Mouse (Mus musculus) ES-CJ7 (cell line): ENCODE data around the gene 2310022A10Rik.
A peak's percentile ranks its signal among the peaks of the same experiment; 100 is the strongest.

Experiments used
- DNase-seq: peaks from one replicate; pipeline ENCODE4 v3.0.0; 2011; ENCODE audit warnings: low read depth, low spot score

Gene 2310022A10Rik

DNA sequence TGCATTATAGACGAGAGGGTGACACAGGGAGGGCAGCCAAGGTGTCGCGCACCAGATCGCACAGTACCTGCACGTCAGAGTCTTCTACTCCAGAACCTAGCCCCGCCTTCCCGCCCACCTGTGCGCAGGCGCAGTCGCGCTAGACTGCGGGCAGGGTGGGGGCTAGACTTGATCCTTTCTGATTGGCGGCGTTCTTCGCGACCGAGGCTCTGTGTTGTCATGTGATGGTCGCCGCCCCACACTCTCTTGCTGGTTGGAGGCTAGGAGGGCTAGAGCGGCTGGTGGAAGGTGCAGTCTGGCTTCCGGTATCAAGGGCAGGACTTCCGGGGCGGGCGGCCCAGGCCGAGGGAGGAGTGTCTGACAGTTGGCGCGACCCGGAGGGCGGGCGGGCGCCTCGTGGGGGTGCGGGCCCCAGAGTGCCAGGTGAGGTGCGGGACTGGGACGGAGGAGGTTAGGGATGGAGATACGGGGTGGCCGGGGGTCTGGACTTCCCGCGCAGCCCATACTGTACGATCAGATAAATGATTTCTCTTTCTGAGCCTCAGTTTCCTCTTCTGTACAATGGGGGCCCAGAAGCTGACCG is at the start of gene 2310022A10Rik, which contains the start of gene Pld3:
2310022A10Rik (plus strand) TSS at position 303 of the 583 bp plus-strand sequence.
Pld3 (minus strand) TSS at position 288 of the 583 bp plus-strand sequence.
- DNase-seq: peak; percentile 99

DNA sequence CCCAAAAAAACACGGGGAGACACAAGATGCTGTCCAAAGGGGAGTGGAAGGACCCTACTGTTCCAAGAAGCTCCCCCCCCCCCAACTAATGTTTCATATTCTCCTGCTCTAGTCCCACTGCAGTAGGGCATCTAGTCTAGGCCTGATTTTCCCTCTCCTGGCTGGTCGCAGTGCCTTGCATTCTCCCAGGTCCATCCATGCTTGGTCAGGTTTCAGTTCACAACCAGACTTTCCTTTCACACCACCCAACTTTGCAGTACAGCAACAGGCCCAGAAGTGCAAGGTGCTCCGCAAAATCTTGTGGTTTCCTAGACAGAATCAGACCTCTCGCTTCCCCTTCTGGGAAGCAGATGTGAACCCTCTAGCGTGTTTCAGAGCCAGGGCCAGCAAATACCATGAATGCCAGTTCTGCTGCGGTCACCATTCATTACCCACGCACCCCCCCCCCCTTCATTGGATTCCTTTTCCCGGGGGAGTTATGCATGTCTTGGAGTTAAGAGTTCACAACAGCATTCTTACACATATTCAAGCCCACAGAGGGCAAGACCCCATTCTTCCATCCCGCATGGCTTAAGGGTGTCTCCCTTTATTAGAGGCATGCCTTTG is 46.2 kb upstream of the 2310022A10Rik start:
- no peak for DNase-seq

DNA sequence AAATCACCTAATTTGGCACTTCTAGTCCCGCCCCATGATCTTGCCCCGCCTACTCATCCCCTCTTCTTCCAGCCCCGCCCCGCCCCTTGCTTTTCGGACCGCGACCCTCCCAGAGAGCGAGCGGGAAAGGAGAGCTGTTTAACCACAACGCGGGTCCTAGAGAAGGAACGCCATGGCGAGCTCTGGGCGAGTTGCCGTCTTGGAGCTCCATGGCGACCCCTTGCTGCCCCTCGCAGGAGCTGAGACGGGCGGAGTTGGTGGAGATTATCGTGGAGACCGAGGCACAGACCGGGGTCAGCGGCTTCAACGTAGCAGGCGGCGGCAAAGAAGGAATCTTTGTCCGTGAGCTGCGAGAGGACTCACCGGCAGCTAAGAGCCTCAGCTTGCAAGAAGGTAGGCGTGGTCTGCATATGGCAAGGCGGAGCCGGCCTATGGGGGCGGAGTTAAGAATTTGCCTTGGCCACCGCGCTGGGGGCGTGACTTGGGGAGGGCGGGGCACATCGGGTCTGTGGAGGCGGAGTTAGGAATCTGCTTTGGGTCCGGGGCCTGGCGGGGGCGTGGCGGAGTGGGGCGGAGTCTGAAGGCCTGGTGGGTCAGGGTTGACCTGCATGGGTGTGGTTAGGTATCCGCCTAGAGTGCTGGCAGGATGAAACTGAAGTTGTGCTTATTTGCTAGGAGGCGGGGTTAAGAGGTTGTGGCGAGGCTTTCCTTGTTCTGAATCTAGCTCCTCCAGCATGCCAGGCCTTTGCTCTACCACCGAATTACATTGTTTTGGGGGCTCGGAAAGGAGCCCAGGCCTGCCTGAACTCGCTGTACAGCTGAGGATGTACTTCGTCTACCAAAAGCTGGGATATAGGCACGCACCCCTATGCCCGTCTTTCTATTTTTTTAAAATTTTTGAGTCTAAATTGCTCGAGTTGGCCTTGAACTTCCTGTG is 45.1 kb upstream of the 2310022A10Rik start:
- peak; percentile 99 for DNase-seq

DNA sequence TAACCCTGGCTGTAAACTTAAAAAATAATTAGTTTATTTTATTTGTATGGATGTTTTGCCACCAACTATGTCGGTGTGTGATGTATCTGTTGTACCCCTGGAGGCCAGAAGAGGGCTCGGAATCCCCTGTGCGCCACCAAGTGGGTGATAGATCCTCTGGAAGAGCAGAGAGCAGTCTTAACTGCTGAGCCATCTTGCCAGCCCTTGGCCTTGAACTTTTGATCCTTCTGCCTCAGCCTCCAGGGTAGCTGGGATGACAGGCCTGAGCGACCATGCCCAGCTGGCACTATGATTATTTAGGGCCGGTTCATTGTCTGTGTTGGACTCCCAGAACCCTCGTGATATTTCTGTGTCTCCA is 44.4 kb upstream of the 2310022A10Rik start:
- peak; percentile 91 for DNase-seq

DNA sequence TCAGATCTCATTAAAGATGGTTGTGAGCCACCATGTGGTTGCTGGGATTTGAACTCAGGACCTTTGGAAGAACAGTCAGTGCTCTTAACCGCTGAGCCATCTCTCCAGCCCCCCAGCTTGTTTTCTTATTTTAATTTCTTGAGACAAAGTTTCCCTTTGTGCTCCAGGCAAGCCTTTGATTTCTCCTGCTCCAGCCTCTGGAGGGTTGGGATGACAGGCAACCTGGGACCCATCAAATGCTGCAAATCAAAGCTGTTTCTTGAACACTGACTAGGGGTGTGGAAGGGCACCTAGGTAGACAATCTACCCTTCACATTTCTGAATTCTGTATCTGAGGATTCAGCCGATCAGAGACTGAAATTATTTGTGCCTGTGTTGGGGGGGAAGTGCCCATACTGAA is 42.2 kb upstream of the 2310022A10Rik start:
- peak; percentile 63 for DNase-seq

DNA sequence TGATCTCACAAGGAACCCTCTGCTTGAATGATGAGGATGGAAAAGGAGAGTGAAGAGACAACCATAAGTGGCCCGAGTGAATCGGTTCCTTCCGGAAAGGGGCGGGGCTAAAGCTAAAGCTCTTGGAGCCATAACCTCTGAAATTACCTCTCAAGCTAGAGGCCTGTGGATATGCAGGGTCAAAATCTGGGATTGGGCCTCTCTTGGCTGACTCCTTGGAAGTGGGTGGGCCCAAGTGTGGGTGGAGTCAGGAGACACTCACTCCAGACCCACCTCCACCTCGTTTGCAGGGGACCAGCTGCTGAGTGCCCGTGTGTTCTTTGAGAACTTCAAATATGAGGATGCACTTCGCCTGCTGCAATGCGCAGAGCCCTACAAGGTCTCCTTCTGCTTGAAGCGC is 38.1 kb upstream of the 2310022A10Rik start:
- DNase-seq: peak; percentile 48

DNA sequence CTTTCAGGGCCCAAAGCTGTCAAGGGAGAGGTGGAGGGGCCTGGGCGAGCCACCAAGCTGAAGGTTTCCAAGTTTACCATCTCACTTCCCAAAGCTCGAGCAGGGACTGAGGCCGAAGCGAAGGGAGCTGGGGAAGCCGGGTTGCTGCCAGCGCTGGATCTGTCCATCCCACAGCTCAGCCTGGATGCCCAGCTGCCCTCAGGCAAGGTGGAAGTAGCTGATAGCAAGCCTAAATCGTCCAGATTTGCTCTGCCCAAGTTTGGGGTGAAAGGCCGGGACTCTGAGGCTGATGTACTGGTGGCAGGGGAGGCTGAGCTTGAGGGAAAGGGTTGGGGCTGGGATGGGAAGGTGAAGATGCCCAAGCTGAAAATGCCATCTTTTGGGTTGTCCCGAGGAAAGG is 34.7 kb upstream of the 2310022A10Rik start:
- DNase-seq: no peak

DNA sequence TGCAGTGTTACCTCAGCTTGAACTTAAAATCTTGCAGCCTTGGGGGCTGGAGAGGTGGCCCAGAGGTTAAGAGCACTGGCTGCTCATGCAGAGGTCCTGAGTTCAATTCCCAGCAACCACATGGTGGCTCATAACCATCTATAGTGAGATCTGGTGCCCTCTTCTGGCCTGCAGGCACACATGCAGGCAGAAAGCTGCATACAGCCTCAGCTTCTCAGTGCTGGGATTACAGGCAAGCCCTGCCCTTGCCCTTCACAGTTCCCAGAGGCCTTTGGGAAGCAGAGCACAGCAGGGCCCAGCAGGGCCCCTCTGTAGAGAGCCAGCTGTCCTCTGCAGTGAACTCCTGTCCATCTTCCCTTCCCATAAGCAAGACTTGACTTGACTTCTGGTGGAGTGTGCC is 32.9 kb upstream of the 2310022A10Rik start:
- peak; percentile 72 for DNase-seq

DNA sequence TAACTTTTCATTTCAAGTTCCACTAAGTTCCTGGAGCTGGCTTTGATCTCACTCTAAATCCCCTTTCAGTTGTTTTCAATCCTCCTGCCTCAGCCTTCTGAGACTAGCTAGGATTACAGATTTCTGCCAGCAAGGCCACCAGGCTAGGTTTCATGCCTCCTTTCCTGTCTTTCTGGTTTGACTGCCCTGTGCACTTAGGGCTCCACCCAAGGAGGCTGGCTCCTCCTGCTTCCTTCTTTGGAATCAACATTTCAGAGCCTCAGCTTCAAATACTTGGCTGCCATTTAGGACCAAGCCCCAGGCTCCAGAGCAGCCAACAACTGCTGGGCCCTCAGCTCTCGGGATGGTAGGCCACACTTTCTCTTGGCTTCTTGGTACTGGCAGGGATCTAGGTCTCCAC is 32.4 kb upstream of the 2310022A10Rik start:
- no peak for DNase-seq

DNA sequence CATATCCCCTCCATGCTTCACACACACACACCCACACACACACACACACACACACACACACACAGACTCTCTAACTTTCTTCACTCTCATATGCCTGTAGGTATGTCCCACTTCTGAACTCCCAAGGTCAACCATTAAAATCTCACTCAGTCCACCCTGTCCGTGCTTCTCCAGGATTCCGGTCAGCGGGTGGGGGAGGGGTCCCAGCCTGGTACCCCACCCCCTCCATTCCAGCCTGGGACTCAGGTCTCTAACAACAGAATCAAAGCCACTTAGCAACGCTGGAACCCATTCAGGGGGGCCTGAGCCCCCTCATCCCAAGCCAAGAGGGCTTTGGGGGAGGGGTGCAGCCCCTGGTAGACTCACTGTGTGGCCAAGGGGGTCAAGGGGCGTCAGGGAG is 30.1 kb upstream of the 2310022A10Rik start, which contains the start of gene Hipk4:
Hipk4 (plus strand) TSS at position 301 of the 400 bp plus-strand sequence.
- no peak for DNase-seq

DNA sequence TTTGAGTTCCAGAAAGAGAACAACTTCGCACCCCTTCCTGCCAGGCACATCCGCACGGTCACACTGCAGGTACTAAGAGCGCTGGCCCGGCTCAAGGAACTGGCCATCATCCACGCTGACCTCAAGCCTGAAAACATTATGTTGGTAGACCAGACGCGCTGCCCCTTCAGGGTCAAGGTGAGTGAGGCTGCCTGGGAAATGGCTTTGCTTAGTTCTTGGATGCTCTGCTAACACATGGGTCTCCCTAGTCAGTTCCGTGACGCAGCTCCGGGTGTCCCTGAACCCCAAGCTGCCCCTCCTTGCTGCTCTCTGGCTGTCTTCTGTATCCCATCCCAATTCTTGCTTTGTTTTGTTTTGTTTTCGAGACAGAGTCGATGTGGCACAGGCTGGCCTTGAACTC is 29.2 kb upstream of the 2310022A10Rik start:
- DNase-seq: no peak

DNA sequence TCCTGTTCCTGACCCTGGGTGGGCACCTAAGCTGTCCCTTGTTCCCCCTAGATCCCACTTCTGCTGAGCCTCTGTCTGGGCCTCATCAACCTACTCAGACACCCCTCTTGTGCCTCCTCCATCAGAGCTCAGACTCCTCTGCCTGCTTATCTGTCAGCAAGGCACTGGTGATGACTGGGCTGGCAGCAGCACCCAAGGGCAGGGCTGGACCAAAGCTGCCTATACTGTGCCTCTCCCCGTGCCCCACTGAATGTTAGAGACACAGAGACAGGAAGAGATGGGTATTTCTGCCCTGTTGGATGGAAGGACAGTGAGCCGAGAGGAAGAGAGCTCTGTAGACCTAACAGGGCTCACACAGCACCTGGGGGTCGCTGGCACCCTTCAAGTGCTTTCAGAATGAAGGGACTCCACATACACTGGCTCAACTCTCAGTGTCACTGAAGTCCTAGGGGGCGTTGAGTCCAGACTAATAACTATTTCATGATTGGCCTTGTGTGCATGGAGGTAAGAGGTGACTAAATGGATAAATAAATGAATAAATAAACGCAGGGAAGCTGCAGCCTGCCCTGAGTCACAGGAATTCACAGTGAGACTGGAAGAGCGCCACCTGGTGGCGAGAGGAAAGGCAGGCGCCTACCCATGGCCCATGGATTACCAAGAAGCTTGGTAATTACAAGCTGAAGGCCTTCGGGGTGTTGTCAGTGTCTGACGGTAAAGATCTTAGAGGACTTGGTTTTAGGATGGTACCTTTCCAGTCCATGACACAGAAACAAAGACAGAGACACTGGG is 26.8 kb upstream of the 2310022A10Rik start:
- peak; percentile 79 for DNase-seq

DNA sequence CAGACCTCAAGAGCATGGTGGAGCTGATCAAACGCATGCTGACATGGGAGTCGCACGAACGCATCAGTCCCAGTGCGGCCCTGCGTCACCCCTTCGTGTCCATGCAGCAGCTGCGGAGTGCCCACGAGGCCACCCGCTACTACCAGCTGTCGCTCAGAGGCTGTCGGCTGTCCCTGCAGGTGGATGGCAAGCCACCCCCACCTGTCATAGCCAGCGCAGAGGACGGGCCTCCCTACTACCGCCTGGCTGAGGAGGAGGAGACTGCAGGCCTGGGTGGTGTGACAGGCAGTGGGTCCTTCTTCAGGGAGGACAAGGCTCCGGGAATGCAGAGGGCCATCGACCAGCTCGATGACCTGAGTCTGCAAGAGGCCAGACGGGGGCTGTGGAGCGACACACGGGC is 24.0 kb upstream of the 2310022A10Rik start:
- DNase-seq: no peak

DNA sequence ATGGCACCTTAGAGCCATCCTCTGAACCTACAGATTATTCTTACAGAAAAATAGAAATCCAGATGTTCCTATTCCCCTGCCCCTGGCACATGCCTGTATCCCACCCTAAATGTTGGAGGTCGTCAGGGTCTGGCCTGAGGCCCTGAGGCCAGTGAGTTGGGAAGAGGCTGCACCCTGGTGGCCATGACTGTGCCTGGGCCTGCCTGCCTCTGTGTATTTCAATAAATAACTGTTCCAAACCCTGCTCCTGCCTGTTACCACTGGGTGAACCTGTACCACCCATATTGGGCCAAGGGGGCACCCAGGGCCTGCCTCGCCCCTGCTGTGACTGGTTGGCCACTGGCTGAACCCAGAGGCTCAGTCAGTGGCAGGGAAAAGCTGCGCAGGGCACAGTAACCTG is 22.1 kb upstream of the 2310022A10Rik start:
- no peak for DNase-seq

DNA sequence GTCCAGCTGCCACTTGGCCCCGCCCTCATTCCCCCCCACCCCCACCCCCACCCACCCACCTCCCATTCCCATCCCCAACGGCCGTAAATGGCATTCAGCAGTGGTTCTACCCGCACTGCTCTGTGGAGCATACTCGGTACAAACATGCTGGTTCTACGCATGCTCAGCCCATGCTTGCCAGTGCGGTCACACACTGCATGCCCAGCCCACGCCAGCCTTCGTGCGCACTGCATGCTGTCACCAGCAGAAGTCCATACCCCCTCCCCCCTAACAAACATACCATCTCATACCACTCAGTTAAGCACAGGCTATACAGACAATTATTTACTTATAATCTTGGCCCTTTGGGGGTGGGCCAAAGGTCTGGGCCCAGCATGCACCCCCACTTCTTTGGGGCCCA is 21.3 kb upstream of the 2310022A10Rik start:
- DNase-seq: no peak

DNA sequence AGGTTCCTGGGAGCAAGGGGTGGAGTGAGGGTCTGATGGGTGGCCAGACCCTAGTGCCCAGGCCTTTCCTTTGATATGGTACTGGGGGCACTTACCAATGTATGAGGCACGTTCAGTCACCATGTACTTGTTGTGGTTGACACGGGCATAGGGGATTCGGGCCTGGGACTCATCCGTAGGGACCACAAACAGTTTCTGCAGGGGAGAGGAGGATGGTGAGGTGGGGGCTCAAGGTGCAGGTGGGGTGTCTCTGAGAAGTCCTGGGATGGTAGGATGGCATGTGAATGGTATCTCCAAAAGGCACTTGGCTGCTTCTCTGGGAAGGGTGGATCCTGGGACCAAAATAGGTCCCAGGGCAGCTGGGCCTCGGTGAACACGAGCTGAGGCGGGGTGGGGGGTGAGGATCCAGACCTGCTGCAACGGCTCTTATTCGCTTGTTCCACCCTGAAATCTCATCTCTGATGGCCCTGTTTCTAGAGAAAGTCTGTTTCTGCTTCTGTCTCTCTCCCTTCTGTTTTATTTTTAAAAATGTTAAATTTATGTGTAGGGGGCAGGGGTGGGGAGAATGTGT is 20.5 kb upstream of the 2310022A10Rik start:
- no peak for DNase-seq

DNA sequence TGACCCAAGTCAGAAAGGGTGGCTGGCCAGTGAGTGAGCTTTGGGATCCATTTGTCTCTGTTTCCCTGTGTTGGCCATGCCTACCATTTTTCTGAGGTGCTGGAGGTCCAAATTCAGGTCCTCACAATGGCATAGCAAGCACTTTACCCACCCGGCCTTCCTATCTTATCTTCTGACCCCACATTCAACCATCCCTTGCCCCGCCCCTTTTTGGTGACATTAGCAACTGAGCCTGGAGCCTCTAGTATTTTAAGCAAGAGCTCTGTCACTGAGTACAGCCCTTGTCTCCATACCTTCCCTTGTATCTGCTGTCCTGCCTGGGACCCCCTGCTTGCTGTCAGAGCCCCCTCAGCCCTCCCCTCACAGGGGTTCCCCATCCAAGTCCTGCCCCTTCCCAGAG is 17.6 kb upstream of the 2310022A10Rik start:
- no peak for DNase-seq

DNA sequence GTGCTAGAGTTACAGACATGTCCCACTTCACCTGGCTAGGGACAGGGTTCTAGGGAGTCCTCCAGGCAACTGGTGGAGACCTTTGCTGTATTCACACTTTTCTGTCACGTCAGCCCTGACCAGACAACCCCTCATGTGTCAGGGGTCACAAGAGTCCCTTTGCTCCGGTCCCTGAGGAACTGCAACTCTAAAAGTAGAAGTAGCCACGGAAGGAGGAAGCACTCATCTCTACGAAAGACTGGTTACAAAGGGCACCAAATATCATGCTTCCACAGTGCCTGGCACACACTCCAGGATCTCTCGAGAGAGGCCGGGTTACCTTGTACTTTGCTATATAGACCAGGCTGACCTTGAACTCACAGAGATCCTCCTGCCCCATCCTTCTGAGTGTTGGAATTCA is 16.4 kb upstream of the 2310022A10Rik start:
- DNase-seq: no peak

DNA sequence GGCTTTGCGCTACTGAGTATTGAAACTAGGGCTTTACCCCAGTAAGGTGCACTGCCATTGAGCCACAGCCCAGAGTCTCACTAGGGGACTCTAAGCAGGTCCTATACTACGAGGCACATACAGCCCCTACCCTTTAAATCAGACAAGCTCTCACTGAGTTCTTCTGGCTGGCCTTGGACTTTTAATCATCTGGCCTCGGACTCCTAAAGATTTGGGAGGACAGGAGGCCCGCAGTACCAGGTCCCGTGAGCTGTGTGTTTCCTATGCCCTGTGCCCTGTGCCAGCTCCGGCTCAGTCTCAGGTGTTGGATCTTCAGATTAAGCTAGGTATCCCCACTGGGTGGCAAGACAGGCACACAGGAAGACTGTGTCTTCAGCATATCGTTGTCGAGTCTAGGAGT is 15.0 kb upstream of the 2310022A10Rik start:
- no peak for DNase-seq

DNA sequence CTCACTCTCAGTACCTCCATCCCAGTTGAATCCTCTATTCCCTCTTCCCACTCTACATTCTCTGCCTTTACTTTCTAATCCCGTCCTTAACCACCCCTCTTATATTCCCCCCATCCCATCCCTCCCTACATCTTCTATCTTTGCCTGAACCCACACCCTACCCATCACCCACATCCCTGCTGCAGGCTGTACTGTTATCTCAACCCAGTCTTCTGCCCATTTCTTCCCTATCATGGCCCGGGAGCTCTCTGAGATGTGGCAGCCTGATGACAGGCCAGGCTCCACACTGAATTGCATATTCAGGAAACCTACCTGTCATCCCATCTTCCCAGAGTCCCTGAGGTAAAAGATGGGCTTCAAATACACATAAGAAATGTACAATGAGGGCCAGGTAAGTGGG is 14.2 kb upstream of the 2310022A10Rik start:
- DNase-seq: no peak

DNA sequence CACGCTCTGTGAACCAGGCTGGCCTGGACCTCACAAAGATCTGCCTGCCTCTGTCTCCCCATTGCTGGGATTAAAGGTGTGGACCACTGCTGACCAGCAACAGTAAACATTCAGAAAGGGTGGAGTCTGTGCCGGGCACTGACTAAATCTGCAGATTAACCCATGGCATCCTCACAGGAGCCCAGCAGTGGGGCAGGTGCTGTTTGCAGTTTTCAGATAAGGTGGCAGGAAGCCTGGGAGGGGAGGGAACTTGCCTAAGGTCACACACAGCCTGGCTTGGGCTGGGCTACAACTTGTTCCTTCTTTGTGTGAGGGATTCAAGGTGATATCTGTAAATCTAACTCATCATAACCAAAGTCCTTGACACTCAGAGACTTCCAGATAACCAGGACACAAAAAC is 12.5 kb upstream of the 2310022A10Rik start:
- DNase-seq: no peak
